Mouse (Mus musculus): ENCODE data around the gene Tgfa.
A peak's percentile ranks its signal among the peaks of the same experiment; 100 is the strongest.

DNA sequence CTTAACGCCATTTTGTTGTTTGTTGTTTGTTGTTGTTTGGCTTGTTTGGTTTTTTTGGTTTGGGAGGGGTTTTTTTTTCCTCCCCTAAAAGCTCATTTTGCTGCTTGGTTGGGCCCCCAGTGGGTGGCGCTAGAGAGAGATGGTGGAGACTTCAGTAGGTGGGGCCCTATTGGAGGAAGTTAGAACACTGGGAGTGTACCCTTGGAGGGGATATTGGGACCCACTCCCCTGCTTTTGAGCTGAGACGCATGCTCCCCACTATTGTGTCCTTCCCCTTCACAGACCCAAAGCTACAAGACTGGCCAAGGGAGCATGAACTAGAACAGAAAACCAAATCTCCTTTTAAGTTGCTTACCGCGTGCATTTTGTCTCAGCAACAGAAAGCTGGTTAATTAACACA, 1.1 kb upstream of the Tgfa start:
- TF ChIP-seq CTCF (IDR thresholded peaks at IDR 0.05; ENCODE audit: borderline replicate concordance, extremely low read depth, insufficient read depth, insufficient read length) (peak; percentile 45; the same call in 1 of the 2 replicates), POLR2A (IDR thresholded peaks at IDR 0.05; ENCODE audit: borderline replicate concordance, extremely low read depth, insufficient read depth, insufficient read length, poor library complexity, severe bottlenecking) (no peak)
